Mouse (Mus musculus) thymus, postnatal 25 days (tissue): ENCODE data around the gene Srl.
A peak's percentile ranks its signal among the peaks of the same experiment; 100 is the strongest.
"Not testable (repeated sequence)": the region's sequence is repeated elsewhere in the genome, so short reads cannot be mapped to it uniquely, and the experiment has no call there.

Source experiments
- DNase-seq: peaks from one replicate; pipeline ENCODE4 v3.0.0; 2022

Srl gene

DNA sequence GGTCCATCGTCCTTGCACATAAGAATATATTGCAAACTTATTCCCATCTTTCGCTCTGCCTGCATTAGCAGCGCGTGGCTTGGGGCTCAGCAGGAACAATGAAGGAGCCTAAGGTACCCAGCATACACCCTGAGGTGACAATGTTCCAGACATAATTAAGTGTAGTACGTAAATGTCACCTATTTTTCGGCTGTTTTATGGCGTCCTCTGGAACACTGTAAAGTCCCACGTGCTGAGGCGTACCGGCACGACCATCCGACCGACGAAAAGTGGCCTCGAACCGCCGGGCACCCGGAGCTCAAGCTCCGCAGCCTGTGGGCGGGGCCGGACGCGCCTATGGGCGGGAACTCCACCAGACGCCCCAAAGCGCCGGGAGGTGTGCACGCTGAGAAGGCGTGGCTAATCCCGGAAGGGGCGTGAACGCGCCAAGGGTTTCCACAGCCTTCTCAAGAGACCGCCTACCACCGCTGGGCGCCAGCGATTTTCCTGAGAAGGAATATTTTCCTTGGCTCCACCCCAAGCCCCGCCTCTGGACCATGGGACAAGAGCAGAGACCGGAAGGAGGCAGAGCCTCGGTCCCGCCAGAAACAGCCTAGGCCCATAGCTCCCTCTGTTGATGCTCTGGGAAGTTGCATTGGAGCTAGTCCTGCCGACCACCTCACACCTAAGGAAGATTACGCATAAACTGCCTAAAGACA is at the start of gene Srl:
Gene Srl (minus strand): TSS at position 316 of the 698 bp plus-strand sequence.
- peak; percentile 96 for DNase-seq

- no peak for DNase-seq
Observed at GRCm38 (mm10) chr16:4590236-4590635, 48.6 kb upstream of the Srl start.

- DNase-seq, result no peak
Observed at GRCm38 (mm10) chr16:4587516-4588210, 46.0 kb upstream of the Srl start.

GRCm38 (mm10) chr16:4586531-4587123 is 45.0 kb upstream of the Srl start:
- peak; percentile 95 for DNase-seq

DNA sequence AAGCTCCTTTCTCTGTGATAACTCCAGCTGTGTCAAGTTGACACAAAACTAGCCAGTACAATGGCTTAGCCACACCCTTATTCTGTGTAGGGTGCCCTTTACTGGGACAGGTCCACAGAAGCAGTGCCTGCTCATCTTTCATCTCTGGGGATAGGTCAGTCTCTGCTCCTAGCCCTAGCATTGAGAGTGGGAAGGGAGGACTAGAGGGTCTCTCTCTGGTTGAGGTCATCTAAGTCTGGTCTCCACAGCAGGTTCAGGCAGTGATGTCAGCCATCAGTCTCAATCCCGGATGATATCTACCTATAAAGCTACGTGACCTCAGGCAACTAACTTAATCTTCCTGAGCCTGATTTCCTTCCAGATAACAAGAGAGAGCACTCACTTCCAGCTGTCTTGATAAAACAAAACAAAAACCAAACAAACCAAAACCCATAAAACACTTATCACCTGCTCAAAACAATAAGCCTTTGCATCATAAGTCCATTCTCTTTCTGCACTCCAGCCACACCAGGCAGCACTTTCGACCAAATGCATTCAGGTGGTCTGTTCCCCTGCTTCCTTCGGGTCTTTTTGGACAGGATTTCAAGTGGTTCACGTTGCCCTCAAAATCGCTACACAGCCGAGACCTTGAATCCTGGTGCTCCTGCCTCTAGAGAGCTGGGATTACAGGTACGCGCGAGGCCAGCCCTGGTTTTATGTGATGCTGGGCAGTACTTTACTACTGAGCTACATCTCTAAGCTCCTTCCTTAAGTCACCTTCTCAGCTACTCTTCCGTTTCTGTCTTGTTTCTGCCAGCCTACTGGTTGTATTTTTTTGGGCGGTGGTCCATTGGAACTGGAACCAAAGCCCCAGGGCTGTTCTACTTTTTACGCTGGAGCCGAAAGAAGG is 44.3 kb upstream of the Srl start:
- no peak for DNase-seq

DNA sequence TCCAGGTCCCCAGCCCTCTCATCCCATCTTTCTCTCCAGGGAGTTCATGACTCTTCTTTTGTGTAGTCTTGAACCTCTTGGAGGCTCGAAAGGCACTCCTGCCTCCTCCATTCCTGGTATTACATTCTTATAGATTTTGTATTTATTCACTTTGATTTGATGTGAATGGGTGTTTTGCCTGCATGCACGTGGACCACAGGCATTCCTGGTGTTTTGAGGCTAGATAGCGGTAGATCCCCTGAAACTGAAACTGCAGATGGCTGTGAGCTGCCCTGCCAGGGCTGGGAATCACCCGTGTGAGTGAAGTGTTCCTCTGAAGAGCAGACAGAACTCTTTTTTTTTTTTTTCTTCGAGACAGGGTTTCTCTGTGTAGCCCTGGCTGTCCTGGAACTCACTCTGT is 42.8 kb upstream of the Srl start:
- DNase-seq, result no peak

GRCm38 (mm10) chr16:4583807-4584206 is 42.2 kb upstream of the Srl start:
- DNase-seq, result no peak

GRCm38 (mm10) chr16:4581179-4581578 is 39.6 kb upstream of the Srl start:
- not testable (repeated sequence) for DNase-seq

GRCm38 (mm10) chr16:4578630-4579029 is 37.0 kb upstream of the Srl start:
- DNase-seq, result no peak

DNA sequence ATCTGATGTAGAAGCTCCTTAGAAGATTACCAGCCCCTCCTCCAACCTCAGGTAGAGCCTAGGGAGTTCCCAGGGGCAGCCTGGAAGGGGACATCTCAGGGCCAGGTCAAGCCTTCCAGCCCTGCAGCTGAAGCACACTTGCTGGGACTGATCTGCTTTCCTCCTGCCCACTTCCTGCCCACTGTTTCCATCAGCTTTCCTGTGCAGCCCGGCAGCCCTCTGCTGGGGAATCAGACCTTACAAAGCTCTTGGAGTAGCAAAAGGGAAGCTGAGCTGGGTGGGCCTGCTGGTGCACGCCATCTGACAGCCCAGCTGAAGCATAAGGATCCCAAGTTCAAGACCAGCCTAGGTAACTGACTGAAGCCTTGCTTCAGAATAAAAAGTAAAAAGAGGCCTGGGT is 35.3 kb upstream of the Srl start:
- peak; percentile 31 for DNase-seq

GRCm38 (mm10) chr16:4576038-4576437 is 34.4 kb upstream of the Srl start:
- DNase-seq, result no peak

- no peak for DNase-seq
Observed at GRCm38 (mm10) chr16:4570737-4571136, 29.1 kb upstream of the Srl start.

DNA sequence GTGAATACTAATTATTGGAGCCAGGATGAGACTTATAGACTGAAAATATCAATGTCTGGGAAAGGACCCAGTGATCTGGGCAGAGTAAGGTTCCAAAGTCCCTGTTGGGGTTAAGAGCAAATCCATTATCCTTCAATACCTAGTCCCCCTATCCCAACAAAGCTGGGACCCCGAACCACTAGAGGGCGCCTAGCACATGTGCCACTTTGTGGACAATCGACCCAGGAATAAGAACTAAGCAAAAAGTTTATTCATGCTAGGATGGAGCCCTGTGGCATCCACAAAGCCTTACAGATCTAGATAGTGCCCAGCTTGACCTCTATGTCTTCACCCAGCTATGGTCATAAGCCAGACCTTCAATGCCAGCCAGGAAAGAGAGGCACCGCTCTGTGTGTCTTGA is 26.3 kb upstream of the Srl start:
- DNase-seq, result peak; percentile 80

DNA sequence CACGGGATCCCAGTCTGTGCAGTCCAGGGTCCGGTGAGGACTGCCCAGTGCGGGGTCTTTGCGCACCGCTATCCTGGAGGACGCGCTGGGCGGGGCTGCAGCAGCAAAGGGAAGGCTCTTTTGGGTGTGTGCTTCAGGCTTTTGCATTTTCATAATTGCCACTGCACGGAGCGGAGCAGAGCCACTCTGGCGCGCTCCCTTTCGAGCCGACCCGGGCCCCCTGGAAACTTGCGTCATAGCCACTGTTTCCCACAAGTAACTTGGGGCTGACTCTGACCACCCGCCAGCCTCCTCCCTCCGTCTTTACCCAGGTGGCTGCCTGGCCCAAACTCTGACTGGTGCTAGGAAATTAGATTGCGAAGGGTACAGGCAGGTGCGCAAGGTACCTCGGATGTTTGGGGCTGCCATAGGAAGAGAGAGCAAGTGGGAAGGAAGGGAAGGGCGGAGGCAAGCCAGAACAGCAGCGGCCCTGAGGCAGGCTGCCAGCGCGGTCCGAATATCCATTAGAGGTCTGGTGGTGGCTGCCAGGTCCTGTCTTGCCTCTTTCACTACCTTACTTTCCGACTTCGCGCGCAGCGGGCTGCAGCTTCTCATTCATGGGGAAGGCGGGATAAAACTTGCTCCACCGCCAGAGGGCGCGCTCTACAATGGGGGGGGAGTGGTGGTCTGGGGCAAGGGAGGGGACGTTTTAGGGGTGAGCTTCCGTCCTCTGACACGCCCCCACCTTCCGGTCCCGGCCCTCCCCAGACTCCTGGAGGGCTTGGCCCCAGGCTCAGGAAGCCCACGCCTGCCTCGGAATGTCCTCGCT is 18.7 kb upstream of the Srl start:
- DNase-seq, result peak; percentile 77

DNA sequence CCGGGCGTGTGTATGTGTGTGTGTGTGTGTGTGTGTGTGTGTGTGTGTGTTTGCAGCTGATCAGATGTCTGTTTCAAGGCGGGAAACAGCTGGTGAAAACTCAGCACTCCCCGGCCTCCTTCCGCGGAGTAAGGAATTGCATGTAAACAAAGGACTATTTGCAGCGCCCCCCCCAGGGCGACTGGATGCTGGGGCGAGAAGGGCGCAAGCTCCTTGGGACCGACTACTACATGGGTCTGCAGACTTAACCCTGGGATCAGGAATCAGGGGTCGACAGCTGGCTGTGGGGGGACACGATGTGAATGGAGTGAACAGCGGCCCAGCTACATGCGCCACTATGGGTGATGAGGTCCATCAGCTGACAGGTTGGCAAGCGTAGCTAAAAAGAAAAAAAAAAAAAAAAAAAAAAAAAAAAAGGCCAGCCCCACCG is 18.1 kb upstream of the Srl start, which contains the start of gene Tfap4:
Gene Tfap4 (minus strand): TSS at position 140 of the 430 bp plus-strand sequence.
- DNase-seq, result peak; percentile 86

GRCm38 (mm10) chr16:4558980-4559631 is 17.5 kb upstream of the Srl start:
- peak; percentile 70 for DNase-seq

DNA sequence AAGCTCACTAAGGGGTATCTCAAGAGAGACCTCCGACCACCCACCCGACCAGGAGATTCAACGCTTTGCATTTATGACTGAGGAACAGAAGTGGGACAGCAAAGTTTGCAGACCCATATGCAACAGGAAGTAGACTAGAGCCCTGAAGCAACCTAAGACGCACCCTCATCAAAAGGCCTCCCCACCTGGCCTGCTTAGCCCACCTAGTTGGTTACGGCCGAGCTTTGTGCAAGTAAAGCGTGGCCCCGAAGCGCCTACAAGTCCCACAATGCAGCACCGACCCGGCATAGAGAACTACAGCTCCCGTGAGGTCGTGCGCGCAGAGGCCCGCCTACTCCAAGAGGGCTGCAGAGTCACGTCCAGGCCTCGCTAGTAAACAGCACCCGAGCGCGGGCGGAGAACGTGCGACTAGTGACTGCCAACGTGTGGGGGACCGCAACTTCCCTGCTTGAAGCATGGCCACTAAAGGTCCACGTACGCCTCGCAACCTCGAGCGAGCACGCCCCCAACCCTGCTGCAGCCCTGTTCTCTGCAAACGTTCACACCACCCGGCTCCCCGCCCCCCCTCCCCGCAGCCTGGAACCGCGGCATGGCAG is 16.9 kb upstream of the Srl start:
- peak; percentile 91 for DNase-seq

DNA sequence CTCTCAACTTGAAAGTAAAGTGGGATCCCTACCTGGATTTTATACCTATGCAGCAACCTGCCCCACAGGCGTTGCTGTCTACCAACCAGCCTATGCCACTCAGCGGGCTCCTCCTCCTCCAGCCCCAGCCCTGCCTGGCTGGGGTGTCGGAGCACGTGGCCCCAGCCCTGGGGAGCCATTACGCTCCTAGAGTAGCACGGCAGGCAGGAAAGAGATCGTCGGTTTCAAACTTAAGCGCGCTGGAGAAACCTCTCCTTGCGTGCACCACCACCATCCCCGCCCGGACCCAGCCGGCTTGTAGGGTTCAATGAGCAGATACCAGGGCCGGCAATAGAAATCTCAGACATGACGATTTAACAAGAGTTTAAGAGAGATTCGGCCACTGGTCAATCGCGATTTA is 16.3 kb upstream of the Srl start:
- peak; percentile 73 for DNase-seq

- no peak for DNase-seq
Observed at GRCm38 (mm10) chr16:4557085-4557484, 15.5 kb upstream of the Srl start.

GRCm38 (mm10) chr16:4555555-4555954 is 13.9 kb upstream of the Srl start:
- no peak for DNase-seq
